Mouse (Mus musculus) neural tube, embryonic 11.5 days (tissue): ENCODE results near the gene Ech1. TPM values are rescaled to one million over a fixed set of nuclear protein-coding genes. Genes with fewer than 3 reads are reported as not detected.

Experiments
- polyA plus RNA-seq: library from polyadenylated mRNA; unstranded; fragments of >200 nt; fragmentation: Nextera tagmentation; extraction: Ambion mirVana; gene quantifications from 2 replicates; pipeline ENCODE4 v1.2.1, GENCODE M21; 2014

Gene Ech1
- polyA plus RNA-seq, 1 experiment from 2014 or later = 88.7 TPM

Other genes starting within 250 kb of the Ech1 start
- gene Samd4b, start 227.1 kb upstream of the Ech1 start, polyA plus RNA-seq = 37.8 and 39.5 TPM in 2 replicates
- gene Pak4, start 227.0 kb upstream of the Ech1 start, polyA plus RNA-seq = 31.1 and 33.9 TPM in 2 replicates
- gene Acp7, start 193.9 kb upstream of the Ech1 start, polyA plus RNA-seq = not detected in 2 replicates
- gene Fbxo27, start 132.4 kb upstream of the Ech1 start, polyA plus RNA-seq = 5.3 and 6.0 TPM in 2 replicates
- gene Fbxo17, start 108.4 kb upstream of the Ech1 start, polyA plus RNA-seq = 7.3 and 7.7 TPM in 2 replicates
- gene Mrps12, start 83.4 kb upstream of the Ech1 start, polyA plus RNA-seq = 128 and 129 TPM in 2 replicates
- gene Sars2, start 83.2 kb upstream of the Ech1 start, polyA plus RNA-seq = 28.8 and 32.4 TPM in 2 replicates
- 1.1 and 1.9 TPM in 2 replicates for gene Ccer2, start 69.0 kb upstream of the Ech1 start, polyA plus RNA-seq
- gene Sirt2, start 58.5 kb upstream of the Ech1 start, polyA plus RNA-seq = 73.0 and 77.0 TPM in 2 replicates
- 49.7 and 57.3 TPM in 2 replicates for gene Nfkbib, start 57.7 kb upstream of the Ech1 start, polyA plus RNA-seq
- gene Rinl, start 36.2 kb upstream of the Ech1 start, polyA plus RNA-seq = 2.6 and 2.8 TPM in 2 replicates
- 320 and 326 TPM in 2 replicates for gene Hnrnpl, start 16.7 kb upstream of the Ech1 start, polyA plus RNA-seq
- 1.5 and 1.8 TPM in 2 replicates for gene Lgals4, start 8.6 kb downstream of the Ech1 start, polyA plus RNA-seq
- gene Lgals7, start 38.6 kb downstream of the Ech1 start, polyA plus RNA-seq = 0.66 and 1.9 TPM in 2 replicates
- 0.21 and 0.39 TPM in 2 replicates for gene Capn12, start 56.2 kb downstream of the Ech1 start, polyA plus RNA-seq
- gene Actn4, start 137.1 kb downstream of the Ech1 start, polyA plus RNA-seq = 193 and 201 TPM in 2 replicates
- gene Eif3k, start 156.6 kb downstream of the Ech1 start, polyA plus RNA-seq = 383 and 388 TPM in 2 replicates
- gene Map4k1, start 156.8 kb downstream of the Ech1 start, polyA plus RNA-seq = 4.6 and 6.2 TPM in 2 replicates